Mouse (Mus musculus) layer of hippocampus, adult 9-10 months (tissue): ENCODE measurements at regions not wholly inside any gene's neighbourhood (a gene's known extent, or its start where the extent isn't known, plus 50 kb on each side); places are given as distances from the start of the nearest gene placed in this dataset.

ENCODE experiments used
- DNase-seq: peaks from one replicate; pipeline ENCODE4 v3.0.0; 2022; ENCODE audit warnings: low spot score

- no peak for DNase-seq
These were observed 93.9 kb upstream of the Arntl start for GRCm38 (mm10) chr7:113113266-113113893.

GRCm38 (mm10) chr7:113117599-113117998, 89.7 kb upstream of the Arntl start:
- no peak for DNase-seq

- DNase-seq = no peak
These were observed 85.3 kb upstream of the Arntl start for GRCm38 (mm10) chr7:113121911-113122319.

GRCm38 (mm10) chr7:113126010-113126409, 81.3 kb upstream of the Arntl start:
- no peak for DNase-seq

- no peak for DNase-seq
These were observed 76.7 kb upstream of the Arntl start for GRCm38 (mm10) chr7:113130552-113130951.

- DNase-seq = peak; percentile 79
These were observed 75.2 kb upstream of the Arntl start for GRCm38 (mm10) chr7:113131945-113132538.

- no peak for DNase-seq
These were observed 73.4 kb upstream of the Arntl start for GRCm38 (mm10) chr7:113133891-113134290.

GRCm38 (mm10) chr7:113140011-113140438, 67.2 kb upstream of the Arntl start:
- DNase-seq = no peak

- no peak for DNase-seq
These were observed 65.2 kb upstream of the Arntl start for GRCm38 (mm10) chr7:113141846-113142683.

- DNase-seq = peak; percentile 83
These were observed 63.7 kb upstream of the Arntl start for GRCm38 (mm10) chr7:113143552-113143951.

- no peak for DNase-seq
These were observed 62.2 kb upstream of the Arntl start for GRCm38 (mm10) chr7:113145046-113145445.

- no peak for DNase-seq
These were observed 61.2 kb upstream of the Arntl start for GRCm38 (mm10) chr7:113146108-113146507.

GRCm38 (mm10) chr7:113146526-113146925, 60.7 kb upstream of the Arntl start:
- DNase-seq = no peak

GRCm38 (mm10) chr7:113147391-113148332, 59.6 kb upstream of the Arntl start:
- DNase-seq = no peak

GRCm38 (mm10) chr7:113148700-113149099, 58.6 kb upstream of the Arntl start:
- no peak for DNase-seq

GRCm38 (mm10) chr7:113149966-113150470, 57.2 kb upstream of the Arntl start:
- no peak for DNase-seq

GRCm38 (mm10) chr7:113150789-113151188, 56.5 kb upstream of the Arntl start:
- no peak for DNase-seq

GRCm38 (mm10) chr7:113151499-113151898, 55.8 kb upstream of the Arntl start:
- no peak for DNase-seq

- DNase-seq = no peak
These were observed 53.9 kb upstream of the Arntl start for GRCm38 (mm10) chr7:113153386-113153785.

GRCm38 (mm10) chr7:113154066-113154465, 53.2 kb upstream of the Arntl start:
- no peak for DNase-seq

GRCm38 (mm10) chr7:113156366-113156765, 50.9 kb upstream of the Arntl start:
- DNase-seq = no peak
